Mouse (Mus musculus) MEL (cell line): ENCODE results near the gene 2310057N15Rik. TPM values are rescaled to one million over a fixed set of nuclear protein-coding genes. Genes with fewer than 3 reads are reported as not detected.

Source experiments
- DNase-seq: peaks from one replicate; pipeline ENCODE4 v3.0.0; 2011; ENCODE audit warnings: low read depth, low spot score
- H3K27ac ChIP-seq: 2 replicates; pipeline ENCODE4 v1.5.1; 2012; ENCODE audit warnings: low read depth, mild to moderate bottlenecking, control low read depth, low read length, moderate library complexity; ENCODE audit not compliant: control insufficient read depth
- H3K27me3 ChIP-seq, 2 experiments: fragments of 150-350 bp in 1 of 2; sonication (generic) in 1 of 2; 2 replicates each; pipeline ENCODE4 v1.6.1; 2012; ENCODE audit warnings: low read length in 2 of 2, mild to moderate bottlenecking in 2 of 2, improper control_type of control experiment in 1 of 2, moderate library complexity in 1 of 2; ENCODE audit not compliant: insufficient read depth in 2 of 2, control insufficient read depth in 1 of 2
- H3K36me3 ChIP-seq, 2 experiments: 2 replicates each; pipeline ENCODE4 v1.6.1; 2012 to 2014; ENCODE audit warnings: low read length in 2 of 2, improper control_type of control experiment in 1 of 2, inconsistent platforms in 1 of 2, mild to moderate bottlenecking in 1 of 2; ENCODE audit not compliant: insufficient read depth in 2 of 2, control insufficient read depth in 1 of 2
- H3K4me1 ChIP-seq, 2 experiments: fragments of 150-350 bp in 1 of 2; sonication (generic) in 1 of 2; 2 replicates each; pipeline ENCODE4 v1.6.1; 2012; ENCODE audit warnings: low read length in 2 of 2, improper control_type of control experiment in 1 of 2, mild to moderate bottlenecking in 1 of 2; ENCODE audit not compliant: insufficient read depth in 2 of 2, control insufficient read depth in 1 of 2
- H3K4me3 ChIP-seq, 2 experiments: fragments of 150-350 bp in 1 of 2; sonication (generic) in 1 of 2; 2 replicates each; pipeline ENCODE4 v1.5.1; 2012; ENCODE audit warnings: low read depth in 2 of 2, low read length in 2 of 2, mild to moderate bottlenecking in 2 of 2, moderate library complexity in 2 of 2, control low read depth in 1 of 2, improper control_type of control experiment in 1 of 2; ENCODE audit not compliant: control insufficient read depth in 1 of 2, insufficient read depth in 1 of 2
- H3K79me2 ChIP-seq: 2 replicates; pipeline ENCODE4 v1.6.1; 2012; ENCODE audit warnings: mild to moderate bottlenecking, low read length, moderate library complexity; ENCODE audit not compliant: control insufficient read depth, poor library complexity, insufficient read depth
- H3K9ac ChIP-seq: 2 replicates; pipeline ENCODE4 v1.6.1; 2012; ENCODE audit warnings: low read depth, mild to moderate bottlenecking, control low read depth, low read length, moderate library complexity; ENCODE audit not compliant: control insufficient read depth, poor library complexity, severe bottlenecking
- H3K9me3 ChIP-seq: fragments of 150-350 bp; sonication (generic); replicated peaks from 2 replicates; pipeline ENCODE4 v1.6.1; 2012; ENCODE audit warnings: mild to moderate bottlenecking, low read length, improper control_type of control experiment, moderate library complexity; ENCODE audit not compliant: insufficient read depth
- BHLHE40 ChIP-seq: IDR thresholded peaks from 2 replicates; pipeline ENCODE4 v1.6.1; 2012; ENCODE audit warnings: low read depth, mild to moderate bottlenecking, inconsistent platforms, low read length, improper control_type of control experiment, borderline replicate concordance
- CTCF ChIP-seq, 3 experiments: IDR thresholded peaks in 2 of 3; conservative IDR thresholded peaks in 1 of 3; 2 replicates each; pipeline ENCODE4 v1.5.1; 2011 to 2012; ENCODE audit warnings: low read length in 3 of 3, low read depth in 2 of 3, mild to moderate bottlenecking in 2 of 3, improper control_type of control experiment in 1 of 3, inconsistent platforms in 1 of 3, mixed read lengths in 1 of 3, moderate library complexity in 1 of 3; ENCODE audit not compliant: control insufficient read depth in 1 of 3, insufficient read depth in 1 of 3, poor library complexity in 1 of 3, severe bottlenecking in 1 of 3
- EP300 ChIP-seq, 2 experiments: IDR thresholded peaks; 2 replicates each; pipeline ENCODE4 v1.6.1; 2011; ENCODE audit warnings: improper control_type of control experiment in 2 of 2, low read length in 2 of 2, low read depth in 1 of 2, mild to moderate bottlenecking in 1 of 2
- GATA1 ChIP-seq: IDR thresholded peaks from 2 replicates; pipeline ENCODE4 v1.6.1; 2011; ENCODE audit warnings: low read depth, low read length, improper control_type of control experiment
- MAFK ChIP-seq: IDR thresholded peaks from 2 replicates; pipeline ENCODE4 v1.6.1; 2011; ENCODE audit warnings: low read depth, mild to moderate bottlenecking, low read length, improper control_type of control experiment, borderline replicate concordance
- MEF2A ChIP-seq: IDR thresholded peaks from 2 replicates; pipeline ENCODE4 v1.6.1; 2014; ENCODE audit warnings: low read depth, mild to moderate bottlenecking, inconsistent platforms, low read length, improper control_type of control experiment; ENCODE audit not compliant: poor library complexity, insufficient replicate concordance, severe bottlenecking; ENCODE audit errors: extremely low read depth
- NELFE ChIP-seq: IDR thresholded peaks from 2 replicates; pipeline ENCODE4 v1.6.1; 2011; ENCODE audit warnings: low read depth, low read length, improper control_type of control experiment
- NRF1 ChIP-seq: IDR thresholded peaks from 2 replicates; pipeline ENCODE4 v1.6.1; 2014; ENCODE audit warnings: low read depth, mild to moderate bottlenecking, inconsistent platforms, low read length, improper control_type of control experiment, moderate library complexity; ENCODE audit not compliant: poor library complexity, insufficient read depth, severe bottlenecking
- POLR2AphosphoS2 ChIP-seq: IDR thresholded peaks from 2 replicates; pipeline ENCODE4 v1.6.1; 2011; ENCODE audit warnings: low read length, improper control_type of control experiment
- RAD21 ChIP-seq: IDR thresholded peaks from 2 replicates; pipeline ENCODE4 v1.6.1; 2011; ENCODE audit warnings: mild to moderate bottlenecking, low read depth, low read length, improper control_type of control experiment
- TAL1 ChIP-seq: IDR thresholded peaks from 2 replicates; pipeline ENCODE4 v1.6.1; 2012; ENCODE audit warnings: mild to moderate bottlenecking, inconsistent platforms, low read length, moderate library complexity, mixed read lengths
- TBP ChIP-seq: IDR thresholded peaks from 2 replicates; pipeline ENCODE4 v1.8.0; 2011; ENCODE audit warnings: low read depth, low read length, improper control_type of control experiment
- USF1 ChIP-seq: IDR thresholded peaks from 2 replicates; pipeline ENCODE4 v1.6.1; 2014; ENCODE audit warnings: low read depth, mild to moderate bottlenecking, inconsistent platforms, low read length, improper control_type of control experiment, moderate library complexity
- USF2 ChIP-seq, 2 experiments: IDR thresholded peaks; 2 replicates each; pipeline ENCODE4 v1.6.1; 2011 to 2012; ENCODE audit warnings: improper control_type of control experiment in 2 of 2, low read length in 2 of 2, borderline replicate concordance in 1 of 2, inconsistent platforms in 1 of 2, low read depth in 1 of 2, mild to moderate bottlenecking in 1 of 2; ENCODE audit not compliant: insufficient read depth in 1 of 2
- ZC3H11A ChIP-seq: IDR thresholded peaks from 2 replicates; pipeline ENCODE4 v1.6.1; 2012; ENCODE audit warnings: low read depth, mild to moderate bottlenecking, inconsistent platforms, low read length, improper control_type of control experiment
- ZNF384 ChIP-seq: IDR thresholded peaks from 2 replicates; pipeline ENCODE4 v1.6.1; 2012; ENCODE audit warnings: low read depth, mild to moderate bottlenecking, inconsistent platforms, low read length, improper control_type of control experiment
- polyA plus RNA-seq, 2 experiments: library from polyadenylated mRNA; stranded (reverse) in 1 of 2; unstranded in 1 of 2; fragments of >175 nt in 1 of 2; fragments of >200 nt in 1 of 2; gene quantifications; 2 replicates each; pipeline versions ENCODE4 v1.2.1 to v1.2.4; 2012; ENCODE audit warnings: low replicate concordance in 2 of 2, low read depth in 1 of 2; ENCODE audit not compliant: insufficient read length in 2 of 2, insufficient read depth in 1 of 2, missing spikeins in 1 of 2
- total RNA-seq: library from RNA; depleted of rRNA; stranded (reverse); fragments of 300-350 nt; gene quantifications from 2 replicates; pipeline ENCODE4 v1.2.3, GENCODE M21; 2012

The 2310057N15Rik gene
- total and polyA plus RNA-seq, 3 experiments = not detected

DNA sequence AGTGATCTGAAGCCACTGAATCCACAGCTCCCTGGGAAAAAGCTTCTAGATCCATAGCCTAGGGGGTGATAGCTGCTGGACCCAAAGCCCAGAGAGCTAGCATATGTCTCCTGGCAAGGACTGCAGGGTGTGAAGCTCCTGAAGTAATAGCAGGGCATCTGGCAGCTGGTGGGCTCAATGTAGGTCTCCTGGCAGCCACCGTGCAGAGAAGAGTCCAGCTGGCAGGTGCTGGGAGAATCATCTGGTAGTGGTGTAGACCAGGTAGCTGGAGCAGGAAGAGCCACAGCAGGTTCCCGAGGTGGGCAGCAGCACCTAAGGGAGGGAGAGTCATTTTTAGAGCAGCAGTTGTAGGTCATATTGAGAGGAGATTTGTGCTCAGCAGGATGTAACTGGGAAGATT lies 37.8 kb upstream of the 2310057N15Rik start, which contains the start of gene Gm20741:
Gene Gm20741 (minus strand): TSS at position 394 of the 400 bp plus-strand sequence.
- Histone ChIP-seq H3K4me3 (no peak within 1 kb of the TSS), H3K79me2 (no peaks in the 10 kb centered on the region), H3K4me1 (no peaks in the 10 kb centered on the region), H3K27me3 (no peaks in the 10 kb centered on the region), H3K9me3 (no peaks in the 10 kb centered on the region), H3K27ac (no peak within 1 kb of the TSS), H3K9ac (no peak within 1 kb of the TSS), H3K36me3 (no peaks in the 10 kb centered on the region)
- DNase-seq = no peak
- no peak for TF ChIP-seq BHLHE40

- Histone ChIP-seq H3K4me3 (no peak overlapping the region), H3K9ac (no peak overlapping the region), H3K36me3 (no peaks in the 10 kb centered on the region), H3K27ac (no peak overlapping the region), H3K79me2 (no peaks in the 10 kb centered on the region), H3K4me1 (no peaks in the 10 kb centered on the region), H3K27me3 (no peaks in the 10 kb centered on the region), H3K9me3 (no peaks in the 10 kb centered on the region)
- no peak for TF ChIP-seq ZC3H11A
- no peak for TF ChIP-seq POLR2AphosphoS2
- TF ChIP-seq NRF1 = no peak
- no peak for TF ChIP-seq RAD21
- TF ChIP-seq CTCF (IDR thresholded peaks at IDR 0.05 in 2 of 3, conservative IDR thresholded peaks at IDR 0.05 in 1 of 3; ENCODE audit: control insufficient read depth in 1 of 3, insufficient read depth in 1 of 3, low read depth in 2 of 3, low read length in 3 of 3, poor library complexity in 1 of 3, severe bottlenecking in 1 of 3) = no peak
- no peak for TF ChIP-seq ZNF384
- TF ChIP-seq BHLHE40 = no peak
- TF ChIP-seq MEF2A = no peak
- no peak for TF ChIP-seq USF2 (IDR thresholded peaks at IDR 0.05; ENCODE audit: borderline replicate concordance in 1 of 2, insufficient read depth in 1 of 2, low read depth in 1 of 2, low read length in 2 of 2)
- no peak for TF ChIP-seq MAFK
- TF ChIP-seq NELFE = no peak
- no peak for TF ChIP-seq TBP
- no peak for TF ChIP-seq GATA1
- TF ChIP-seq EP300 (IDR thresholded peaks at IDR 0.05; ENCODE audit: low read depth in 1 of 2, low read length in 2 of 2) = no peak
- TF ChIP-seq TAL1 = no peak
- TF ChIP-seq USF1 = no peak
- DNase-seq = no peak
Observed at GRCm38 (mm10) chr16:88786786-88787185, 12.8 kb upstream of the 2310057N15Rik start.
